Mouse (Mus musculus): ENCODE measurements around the gene Naa80. TPM values are rescaled to one million over a fixed set of nuclear protein-coding genes. Genes with fewer than 3 reads are reported as not detected.

Gene Naa80
- polyA plus RNA-seq, 1 experiment = 34.1 TPM

- Histone ChIP-seq H3K36me3 (ENCODE audit: control insufficient read depth, insufficient read depth, low read length) (peaks cover 18% of the 10 kb centered on the region), H3K27me3 (ENCODE audit: control insufficient read depth, insufficient read depth, low read length) (no peaks in the 10 kb centered on the region), H3K4me1 (ENCODE audit: control insufficient read depth, insufficient read depth, insufficient read length) (peaks cover 57% of the 10 kb centered on the region; the same call in 1 of the 2 replicates), H3K27ac (ENCODE audit: insufficient read depth, low read length) (peak overlapping the region; percentile 77), H3K4me3 (ENCODE audit: extremely low read depth, insufficient read depth, insufficient read length) (no peak overlapping the region; the same call in 1 of the 2 replicates)
- WGBS = 70% methylated on average over 3 of the region's 3 CpGs
- DNase-seq (ENCODE audit: low read depth in 1 of 2, low spot score in 2 of 2) = no peak
- no peak for TF ChIP-seq POLR2A (IDR thresholded peaks at IDR 0.05; ENCODE audit: low read depth, low read length)
- no peak for TF ChIP-seq CTCF (IDR thresholded peaks at IDR 0.05; ENCODE audit: extremely low read depth, insufficient read depth, insufficient read length, insufficient replicate concordance)
These were observed 46.3 kb downstream of the Naa80 start for GRCm38 (mm10) chr9:107624951-107625350.

GRCm38 (mm10) chr9:107625351-107626128 is 46.9 kb downstream of the Naa80 start:
- Histone ChIP-seq H3K4me3 (ENCODE audit: extremely low read depth, insufficient read depth, insufficient read length) (no peak overlapping the region), H3K4me1 (ENCODE audit: control insufficient read depth, insufficient read depth, insufficient read length) (peaks cover 63% of the 10 kb centered on the region; the same call in 1 of the 2 replicates), H3K27me3 (ENCODE audit: control insufficient read depth, insufficient read depth, low read length) (no peaks in the 10 kb centered on the region), H3K27ac (ENCODE audit: insufficient read depth, low read length) (peak overlapping the region; percentile 77), H3K36me3 (ENCODE audit: control insufficient read depth, insufficient read depth, low read length) (peaks cover 14% of the 10 kb centered on the region)
- no peak for DNase-seq (ENCODE audit: low read depth in 1 of 2, low spot score in 2 of 2)
- TF ChIP-seq CTCF (IDR thresholded peaks at IDR 0.05; ENCODE audit: extremely low read depth, insufficient read depth, insufficient read length, insufficient replicate concordance) = no peak
- TF ChIP-seq POLR2A (IDR thresholded peaks at IDR 0.05; ENCODE audit: low read depth, low read length) = no peak
- WGBS = 87% methylated on average over 12 of the region's 12 CpGs

GRCm38 (mm10) chr9:107626158-107626843 is 47.6 kb downstream of the Naa80 start:
- no peak for DNase-seq (ENCODE audit: low read depth in 1 of 2, low spot score in 2 of 2)
- no peak for TF ChIP-seq CTCF (IDR thresholded peaks at IDR 0.05; ENCODE audit: extremely low read depth, insufficient read depth, insufficient read length, insufficient replicate concordance)
- no peak for TF ChIP-seq POLR2A (IDR thresholded peaks at IDR 0.05; ENCODE audit: low read depth, low read length)
- peak overlapping the region; percentile 54; the same call in 1 of the 2 replicates for H3K27ac ChIP-seq (ENCODE audit: insufficient read depth, low read length)
- H3K36me3 ChIP-seq (ENCODE audit: control insufficient read depth, insufficient read depth, low read length) = peaks cover 18% of the 10 kb centered on the region
- WGBS = 54% methylated on average over 13 of the region's 15 CpGs
- no peak overlapping the region for H3K4me3 ChIP-seq (ENCODE audit: extremely low read depth, insufficient read depth, insufficient read length)
- H3K4me1 ChIP-seq (ENCODE audit: control insufficient read depth, insufficient read depth, insufficient read length) = peaks cover 71% of the 10 kb centered on the region; the same call in 1 of the 2 replicates
- H3K27me3 ChIP-seq (ENCODE audit: control insufficient read depth, insufficient read depth, low read length) = no peaks in the 10 kb centered on the region

GRCm38 (mm10) chr9:107626844-107627277 is 48.2 kb downstream of the Naa80 start:
- Histone ChIP-seq H3K36me3 (ENCODE audit: control insufficient read depth, insufficient read depth, low read length) (peaks cover 18% of the 10 kb centered on the region), H3K27ac (ENCODE audit: insufficient read depth, low read length) (peak overlapping the region; percentile 54), H3K4me3 (ENCODE audit: extremely low read depth, insufficient read depth, insufficient read length) (no peak overlapping the region), H3K4me1 (ENCODE audit: control insufficient read depth, insufficient read depth, insufficient read length) (peaks cover 75% of the 10 kb centered on the region; the same call in 1 of the 2 replicates), H3K27me3 (ENCODE audit: control insufficient read depth, insufficient read depth, low read length) (no peaks in the 10 kb centered on the region)
- 14% methylated on average over 2 of the region's 2 CpGs for WGBS
- DNase-seq (ENCODE audit: low read depth in 1 of 2, low spot score in 2 of 2) = peak in 1 of 2 experiments; percentile 81
- TF ChIP-seq CTCF (IDR thresholded peaks at IDR 0.05; ENCODE audit: extremely low read depth, insufficient read depth, insufficient read length, insufficient replicate concordance) (peak; percentile 91; the same call in 1 of the 2 replicates), POLR2A (IDR thresholded peaks at IDR 0.05; ENCODE audit: low read depth, low read length) (no peak)

GRCm38 (mm10) chr9:107627387-107628255 is 48.9 kb downstream of the Naa80 start:
- 62% methylated on average over 20 of the region's 20 CpGs for WGBS
- Histone ChIP-seq H3K27ac (ENCODE audit: insufficient read depth, low read length) (peak overlapping the region; percentile 64), H3K4me1 (ENCODE audit: control insufficient read depth, insufficient read depth, insufficient read length) (peaks cover 83% of the 10 kb centered on the region; the same call in 1 of the 2 replicates), H3K4me3 (ENCODE audit: extremely low read depth, insufficient read depth, insufficient read length) (no peak overlapping the region), H3K36me3 (ENCODE audit: control insufficient read depth, insufficient read depth, low read length) (peaks cover 14% of the 10 kb centered on the region), H3K27me3 (ENCODE audit: control insufficient read depth, insufficient read depth, low read length) (no peaks in the 10 kb centered on the region)
- TF ChIP-seq CTCF (IDR thresholded peaks at IDR 0.05; ENCODE audit: extremely low read depth, insufficient read depth, insufficient read length, insufficient replicate concordance) = no peak
- TF ChIP-seq POLR2A (IDR thresholded peaks at IDR 0.05; ENCODE audit: low read depth, low read length) = no peak
- no peak for DNase-seq (ENCODE audit: low read depth in 1 of 2, low spot score in 2 of 2)

GRCm38 (mm10) chr9:107628721-107629410 is 50.2 kb downstream of the Naa80 start:
- Histone ChIP-seq H3K36me3 (ENCODE audit: control insufficient read depth, insufficient read depth, low read length) (peaks cover 14% of the 10 kb centered on the region), H3K4me3 (ENCODE audit: extremely low read depth, insufficient read depth, insufficient read length) (peak overlapping the region; percentile 43), H3K27me3 (ENCODE audit: control insufficient read depth, insufficient read depth, low read length) (no peaks in the 10 kb centered on the region), H3K27ac (ENCODE audit: insufficient read depth, low read length) (peak overlapping the region; percentile 95), H3K4me1 (ENCODE audit: control insufficient read depth, insufficient read depth, insufficient read length) (peaks cover 84% of the 10 kb centered on the region; the same call in 1 of the 2 replicates)
- 52% methylated on average over 14 of the region's 15 CpGs for WGBS
- DNase-seq (ENCODE audit: low read depth in 1 of 2, low spot score in 2 of 2) = peak; percentile 68 to 78
- TF ChIP-seq CTCF (IDR thresholded peaks at IDR 0.05; ENCODE audit: extremely low read depth, insufficient read depth, insufficient read length, insufficient replicate concordance) (no peak), POLR2A (IDR thresholded peaks at IDR 0.05; ENCODE audit: low read depth, low read length) (no peak)
